Comparison of ENCODE assay signal across 22 mouse cellular contexts in genomic region chr11:74822746-74823440, GRCm38 (mm10). TPM values are rescaled to one million over a fixed set of nuclear protein-coding genes. Genes with fewer than 3 reads are reported as not detected.
DNase-seq lines count a peak whose midpoint lies in the region; ATAC-seq and TF ChIP-seq lines count a peak whose summit lies in the region.
"Had no signal": no experiment of that assay in that cellular context is flagged by ENCODE, and none has a peak within 500 bp of the region (broad histone marks: within the 10 kb centered on the region; RNA-seq: fewer than 3 reads in every experiment).

No protein-coding gene starts in this region.

- peak; percentile 12 for DNase-seq in adrenal gland, postnatal 10 days
- no peak for DNase-seq in adrenal gland, postnatal 4 days (ENCODE audit: low spot score in 2 of 2)
- DNase-seq in brain, adult 2 months (ENCODE audit: low read depth, low spot score) = peak; percentile 61
- peak; percentile 93 for DNase-seq in kidney, adult 2 months
- DNase-seq in kidney, postnatal 14 days = peak; percentile 81
- DNase-seq in midbrain, postnatal 0 days (ENCODE audit: low spot score) = no peak
- DNase-seq in forebrain, embryonic 10.5 days (ENCODE audit: extremely low spot score, low spot score) = no peak
- DNase-seq in left cerebral cortex, adult 11 months (ENCODE audit: low spot score) = no peak
- DNase-seq: cerebellum, adult 11 months; cerebellum, postnatal 14 days; embryo, embryonic 11 days; lung, adult 18-20 months; right cerebral cortex, postnatal 14 days had no signal

- H3K4me3 ChIP-seq in kidney, adult 2 months (ENCODE audit: insufficient read depth, low read depth, low read length) = no peak overlapping the region
- H3K4me3 ChIP-seq in midbrain, postnatal 0 days (ENCODE audit: low read depth, low read length) = no peak overlapping the region
- no peak overlapping the region for H3K4me3 ChIP-seq in forebrain, embryonic 10.5 days
- H3K4me3 ChIP-seq: heart, adult 2 months; heart, embryonic 15.5 days; hindbrain, embryonic 10.5 days; layer of hippocampus, adult 2 months; stomach, embryonic 15.5 days had no signal

- WGBS in kidney, adult 2 months = 70% methylated on average over 7 of the region's 7 CpGs
- 75% methylated on average over 7 of the region's 7 CpGs for WGBS in midbrain, postnatal 0 days
- WGBS in forebrain, embryonic 10.5 days = 88% methylated on average over 7 of the region's 7 CpGs

- no peak overlapping the region for H3K9ac ChIP-seq in midbrain, postnatal 0 days (replicated peaks; ENCODE audit: low read length, poor library complexity, severe bottlenecking)
- H3K9ac ChIP-seq: heart, embryonic 15.5 days; stomach, embryonic 15.5 days had no signal

- no peaks in the 10 kb centered on the region for H3K27me3 ChIP-seq in kidney, adult 2 months (replicated peaks; ENCODE audit: control insufficient read depth, insufficient read depth, low read length)
- no peaks in the 10 kb centered on the region for H3K27me3 ChIP-seq in midbrain, postnatal 0 days (ENCODE audit: insufficient read depth, low read length)
- H3K27me3 ChIP-seq in forebrain, embryonic 10.5 days (ENCODE audit: poor library complexity, severe bottlenecking) = peaks cover 2% of the 10 kb centered on the region; the same call in 1 of the 2 replicates
- H3K27me3 ChIP-seq: heart, embryonic 15.5 days; stomach, embryonic 15.5 days had no signal

- H3K9me3 ChIP-seq in midbrain, postnatal 0 days (ENCODE audit: low read length) = no peaks in the 10 kb centered on the region
- H3K9me3 ChIP-seq in forebrain, embryonic 10.5 days = no peaks in the 10 kb centered on the region
- H3K9me3 ChIP-seq: G1E; heart, embryonic 15.5 days; hindbrain, embryonic 10.5 days; stomach, embryonic 15.5 days had no signal

- H3K4me1 ChIP-seq in kidney, adult 2 months (ENCODE audit: control insufficient read depth, insufficient read depth, low read length) = peaks cover 35% of the 10 kb centered on the region
- no peaks in the 10 kb centered on the region for H3K4me1 ChIP-seq in midbrain, postnatal 0 days (ENCODE audit: insufficient read depth, low read length)
- H3K4me1 ChIP-seq in forebrain, embryonic 10.5 days = peaks cover 5% of the 10 kb centered on the region; the same call in 1 of the 2 replicates
- H3K4me1 ChIP-seq: hindbrain, embryonic 10.5 days had no signal

- no peaks in the 10 kb centered on the region for H3K36me3 ChIP-seq in kidney, adult 2 months (ENCODE audit: control insufficient read depth, insufficient read depth, low read length)
- H3K36me3 ChIP-seq in midbrain, postnatal 0 days (ENCODE audit: insufficient read depth, low read length) = peaks cover 8% of the 10 kb centered on the region
- peaks cover 36% of the 10 kb centered on the region for H3K36me3 ChIP-seq in forebrain, embryonic 10.5 days (replicated peaks)
- H3K36me3 ChIP-seq: stomach, embryonic 15.5 days had no signal

- H3K27ac ChIP-seq in kidney, adult 2 months (ENCODE audit: insufficient read depth, low read depth, low read length) = peak overlapping the region; percentile 91
- H3K27ac ChIP-seq in midbrain, postnatal 0 days (ENCODE audit: low read depth, low read length) = no peak overlapping the region
- no peak overlapping the region for H3K27ac ChIP-seq in forebrain, embryonic 10.5 days
- H3K27ac ChIP-seq: heart, adult 2 months; heart, embryonic 15.5 days; hindbrain, embryonic 10.5 days; hindbrain, postnatal 0 days; layer of hippocampus, adult 2 months; stomach, embryonic 15.5 days had no signal

- ATAC-seq in midbrain, postnatal 0 days (ENCODE audit: low FRiP score) = no peak
- ATAC-seq: hindbrain, postnatal 0 days; midbrain, embryonic 16.5 days had no signal

- H3K4me2 ChIP-seq in midbrain, postnatal 0 days (ENCODE audit: low read depth, low read length, poor library complexity, severe bottlenecking) = no peak overlapping the region
- H3K4me2 ChIP-seq: heart, embryonic 15.5 days; liver, embryonic 11.5 days; stomach, embryonic 15.5 days had no signal

- no peak for TF ChIP-seq CTCF in kidney, adult 2 months (conservative IDR thresholded peaks at IDR 0.05; ENCODE audit: insufficient read depth, insufficient read length, low read depth, low read length)
- TF ChIP-seq CTCF in midbrain, postnatal 0 days (IDR thresholded peaks at IDR 0.05) = no peak

- peak; percentile 47 for TF ChIP-seq POLR2A in kidney, adult 2 months (IDR thresholded peaks at IDR 0.05; ENCODE audit: low read depth, low read length)

RNA-seq across cellular contexts. Expression of gene Mnt, which starts 7.8 kb away (rescaled TPM):
- total RNA-seq in adrenal gland, postnatal 10 days (2021) = 10 to 100 TPM; 19.1 to 20.6 TPM
- total RNA-seq in adrenal gland, postnatal 4 days (2021) = 10 to 100 TPM; 29.0 to 35.9 TPM
- polyA plus RNA-seq in kidney, adult 2 months (2012; rRNA removed) = 12.8 and 13.9 TPM in 2 replicates
- total RNA-seq in midbrain, postnatal 0 days (2014; rRNA removed) = 17.6 and 18.6 TPM in 2 replicates
- polyA plus RNA-seq in midbrain, postnatal 0 days (2015; fragmentation: Nextera tagmentation; extraction: Ambion mirVana) = 7.4 and 8.4 TPM in 2 replicates
- 4.7 and 4.9 TPM in 2 replicates for polyA plus RNA-seq in forebrain, embryonic 10.5 days (2016; fragmentation: Nextera tagmentation; extraction: Ambion mirVana)

RNA-seq across cellular contexts. Expression of gene Mettl16, which starts 52.3 kb away (rescaled TPM):
- 10 to 100 TPM; 19.3 to 21.3 TPM for total RNA-seq in adrenal gland, postnatal 10 days (2021)
- 10 to 100 TPM; 19.0 to 19.9 TPM for total RNA-seq in adrenal gland, postnatal 4 days (2021)
- 3.2 and 3.8 TPM in 2 replicates for polyA plus RNA-seq in kidney, adult 2 months (2012; rRNA removed)
- 13.1 and 16.6 TPM in 2 replicates for total RNA-seq in midbrain, postnatal 0 days (2014; rRNA removed)
- 23.3 and 28.7 TPM in 2 replicates for polyA plus RNA-seq in midbrain, postnatal 0 days (2015; fragmentation: Nextera tagmentation; extraction: Ambion mirVana)
- polyA plus RNA-seq in forebrain, embryonic 10.5 days (2016; fragmentation: Nextera tagmentation; extraction: Ambion mirVana) = 71.6 and 73.4 TPM in 2 replicates

Comparison
In these comparisons a context has a peak if more than half of its experiments do, and no peak if none do; other contexts are left out.
1. DNase-seq: peak in adrenal gland, postnatal 10 days (single experiment), brain, adult 2 months (single experiment), kidney, adult 2 months (single experiment) and kidney, postnatal 14 days (single experiment); none in adrenal gland, postnatal 4 days (0 of 2), midbrain, postnatal 0 days (single experiment), forebrain, embryonic 10.5 days (single experiment) and left cerebral cortex, adult 11 months (single experiment).